Mouse (Mus musculus): ENCODE measurements around the gene Nmur2. TPM values are rescaled to one million over a fixed set of nuclear protein-coding genes. Genes with fewer than 3 reads are reported as not detected.

Gene Nmur2
- polyA plus RNA-seq (2015; fragmentation: Nextera tagmentation; extraction: Ambion mirVana): not detected in 2 replicates

DNA sequence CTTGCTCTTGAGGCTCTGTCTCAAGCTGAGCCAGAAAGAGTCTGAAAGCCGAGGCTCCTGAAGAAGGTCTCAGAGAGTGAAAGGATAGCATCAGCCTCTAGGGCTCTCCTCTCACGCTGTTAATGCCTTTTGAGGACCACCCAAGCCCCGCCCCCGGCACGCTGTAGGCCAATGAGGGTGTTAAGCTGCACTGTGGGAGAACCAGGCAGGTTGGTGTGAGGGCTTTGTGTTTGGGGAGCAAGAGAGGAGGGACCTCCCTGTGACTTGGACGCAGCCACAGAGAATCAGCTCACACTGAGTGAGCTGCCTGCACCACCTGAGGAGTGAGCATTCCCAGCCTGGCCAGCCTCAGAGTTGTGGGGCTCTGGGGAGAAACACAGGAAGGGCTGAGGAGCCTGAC is at the start of gene Nmur2:
Gene Nmur2, minus strand, starts transcription at position 94 of the 400 bp plus-strand sequence.
- no peaks in the 10 kb centered on the region for H3K9me3 ChIP-seq (replicated peaks)
- no peak within 1 kb of the TSS for H3K9ac ChIP-seq
- 7% methylated on average over 6 of the region's 6 CpGs for WGBS (ENCODE audit: insufficient replicate concordance)
- H3K36me3 ChIP-seq (replicated peaks): no peaks in the 10 kb centered on the region
- no peak for ATAC-seq (ENCODE audit: insufficient read depth)
- no peaks in the 10 kb centered on the region for H3K4me1 ChIP-seq (replicated peaks)
- no peak within 1 kb of the TSS for H3K4me3 ChIP-seq (replicated peaks)
- H3K27ac ChIP-seq (replicated peaks): no peak within 1 kb of the TSS
- H3K27me3 ChIP-seq: no peaks in the 10 kb centered on the region
- no peak within 1 kb of the TSS for H3K4me2 ChIP-seq

DNA sequence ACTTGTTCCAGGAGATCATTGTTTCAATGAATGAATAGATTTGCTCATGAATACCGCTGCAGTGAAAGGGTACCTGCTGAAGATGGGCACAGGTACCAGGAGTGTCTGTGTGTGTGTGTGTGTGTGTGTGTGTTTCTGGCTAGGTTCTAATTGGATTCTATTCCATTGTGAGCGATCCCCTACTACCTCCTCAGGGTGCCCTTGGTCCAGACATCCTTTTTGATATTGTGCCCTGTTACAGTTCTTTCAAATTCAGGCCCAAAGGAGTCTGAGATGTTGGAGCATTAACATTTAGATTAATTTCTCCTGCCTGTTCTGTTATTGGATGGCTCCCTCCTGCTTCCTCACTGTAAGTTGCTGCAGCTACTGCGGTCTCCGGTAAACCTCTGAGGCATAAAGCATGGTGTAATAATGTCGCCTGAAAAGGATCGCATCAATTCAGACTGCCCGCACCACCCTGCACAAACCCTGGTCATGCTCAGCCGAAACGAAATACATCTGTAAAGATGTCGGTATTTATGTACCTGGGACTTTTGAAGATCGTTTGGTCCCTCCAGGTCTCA is 48.4 kb upstream of the Nmur2 start:
- H3K27me3 ChIP-seq: no peaks in the 10 kb centered on the region
- no peaks in the 10 kb centered on the region for H3K36me3 ChIP-seq (replicated peaks)
- H3K9me3 ChIP-seq (replicated peaks): no peaks in the 10 kb centered on the region
- H3K9ac ChIP-seq: no peak overlapping the region
- H3K4me1 ChIP-seq (replicated peaks): no peaks in the 10 kb centered on the region
- ATAC-seq (ENCODE audit: insufficient read depth): no peak
- H3K27ac ChIP-seq (replicated peaks): no peak overlapping the region
- H3K4me2 ChIP-seq: no peak overlapping the region
- WGBS (ENCODE audit: insufficient replicate concordance): 71% methylated on average over 11 of the region's 11 CpGs
- H3K4me3 ChIP-seq (replicated peaks): no peak overlapping the region

GRCm38 (mm10) chr11:56072131-56072530 is 31.3 kb upstream of the Nmur2 start:
- H3K4me3 ChIP-seq (replicated peaks): no peak overlapping the region
- WGBS (ENCODE audit: insufficient replicate concordance): 63% methylated on average over 7 of the region's 7 CpGs

GRCm38 (mm10) chr11:56069658-56070057 is 28.8 kb upstream of the Nmur2 start:
- Histone ChIP-seq H3K9ac (no peak overlapping the region), H3K9me3 (replicated peaks) (no peaks in the 10 kb centered on the region), H3K27ac (replicated peaks) (no peak overlapping the region), H3K4me3 (replicated peaks) (no peak overlapping the region), H3K4me2 (no peak overlapping the region), H3K27me3 (no peaks in the 10 kb centered on the region), H3K4me1 (replicated peaks) (no peaks in the 10 kb centered on the region), H3K36me3 (replicated peaks) (no peaks in the 10 kb centered on the region)
- ATAC-seq (ENCODE audit: insufficient read depth): no peak
- WGBS (ENCODE audit: insufficient replicate concordance): 62% methylated on average over 2 of the region's 2 CpGs

More at GRCm38 (mm10) chr11:56072131-56072530, 31.3 kb upstream of the Nmur2 start:
- no peak for ATAC-seq (ENCODE audit: insufficient read depth)
- no peaks in the 10 kb centered on the region for H3K27me3 ChIP-seq
- H3K4me2 ChIP-seq: no peak overlapping the region
- H3K9me3 ChIP-seq (replicated peaks): no peaks in the 10 kb centered on the region
- no peak overlapping the region for H3K9ac ChIP-seq
- H3K27ac ChIP-seq (replicated peaks): no peak overlapping the region
- no peaks in the 10 kb centered on the region for H3K36me3 ChIP-seq (replicated peaks)
- no peaks in the 10 kb centered on the region for H3K4me1 ChIP-seq (replicated peaks)

GRCm38 (mm10) chr11:56065147-56065546 is 24.3 kb upstream of the Nmur2 start:
- Histone ChIP-seq H3K4me1 (replicated peaks) (no peaks in the 10 kb centered on the region), H3K4me3 (replicated peaks) (no peak overlapping the region), H3K27me3 (no peaks in the 10 kb centered on the region), H3K27ac (replicated peaks) (no peak overlapping the region), H3K36me3 (replicated peaks) (no peaks in the 10 kb centered on the region), H3K9me3 (replicated peaks) (no peaks in the 10 kb centered on the region), H3K9ac (no peak overlapping the region), H3K4me2 (no peak overlapping the region)
- 60% methylated on average over 2 of the region's 2 CpGs for WGBS (ENCODE audit: insufficient replicate concordance)
- no peak for ATAC-seq (ENCODE audit: insufficient read depth)

GRCm38 (mm10) chr11:56064575-56064974 is 23.8 kb upstream of the Nmur2 start:
- ATAC-seq (ENCODE audit: insufficient read depth): no peak

GRCm38 (mm10) chr11:56059236-56059635 is 18.4 kb upstream of the Nmur2 start:
- no peaks in the 10 kb centered on the region for H3K27me3 ChIP-seq
- no peak overlapping the region for H3K9ac ChIP-seq
- no peaks in the 10 kb centered on the region for H3K36me3 ChIP-seq (replicated peaks)
- no peaks in the 10 kb centered on the region for H3K4me1 ChIP-seq (replicated peaks)
- H3K27ac ChIP-seq (replicated peaks): no peak overlapping the region
- no peaks in the 10 kb centered on the region for H3K9me3 ChIP-seq (replicated peaks)
- ATAC-seq (ENCODE audit: insufficient read depth): no peak
- H3K4me2 ChIP-seq: no peak overlapping the region
- no peak overlapping the region for H3K4me3 ChIP-seq (replicated peaks)
- WGBS (ENCODE audit: insufficient replicate concordance): 53% methylated on average over 3 of the region's 3 CpGs

More at GRCm38 (mm10) chr11:56064575-56064974, 23.8 kb upstream of the Nmur2 start:
- H3K4me3 ChIP-seq (replicated peaks): no peak overlapping the region
- H3K27me3 ChIP-seq: no peaks in the 10 kb centered on the region
- H3K36me3 ChIP-seq (replicated peaks): no peaks in the 10 kb centered on the region
- no peak overlapping the region for H3K27ac ChIP-seq (replicated peaks)
- no peaks in the 10 kb centered on the region for H3K9me3 ChIP-seq (replicated peaks)
- 13% methylated on average over 4 of the region's 4 CpGs for WGBS (ENCODE audit: insufficient replicate concordance)
- no peaks in the 10 kb centered on the region for H3K4me1 ChIP-seq (replicated peaks)
- no peak overlapping the region for H3K9ac ChIP-seq
- H3K4me2 ChIP-seq: no peak overlapping the region

DNA sequence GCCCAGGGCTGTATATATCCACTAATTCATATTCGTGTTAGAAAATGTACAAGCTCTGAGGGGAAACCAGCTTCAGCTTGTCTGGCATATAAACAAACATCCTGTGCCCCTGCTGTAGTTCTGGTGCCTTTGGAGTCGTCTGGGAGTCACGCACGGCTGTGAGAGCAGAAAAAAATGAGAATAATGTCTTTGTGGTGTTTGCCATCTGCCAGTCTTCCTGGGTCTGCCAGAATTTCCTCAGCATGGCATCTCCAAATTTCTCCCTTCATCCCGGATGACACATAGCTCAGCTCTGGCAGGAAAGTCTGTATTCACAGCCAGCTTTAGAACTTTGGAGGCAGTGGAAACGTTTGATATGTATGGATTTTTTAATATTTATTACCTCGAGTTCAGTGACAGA is 13.6 kb upstream of the Nmur2 start:
- Histone ChIP-seq H3K4me3 (replicated peaks) (no peak overlapping the region), H3K9ac (no peak overlapping the region), H3K4me2 (no peak overlapping the region), H3K27me3 (no peaks in the 10 kb centered on the region), H3K27ac (replicated peaks) (no peak overlapping the region), H3K9me3 (replicated peaks) (no peaks in the 10 kb centered on the region), H3K36me3 (replicated peaks) (no peaks in the 10 kb centered on the region), H3K4me1 (replicated peaks) (no peaks in the 10 kb centered on the region)
- no peak for ATAC-seq (ENCODE audit: insufficient read depth)
- 59% methylated on average over 7 of the region's 7 CpGs for WGBS (ENCODE audit: insufficient replicate concordance)

DNA sequence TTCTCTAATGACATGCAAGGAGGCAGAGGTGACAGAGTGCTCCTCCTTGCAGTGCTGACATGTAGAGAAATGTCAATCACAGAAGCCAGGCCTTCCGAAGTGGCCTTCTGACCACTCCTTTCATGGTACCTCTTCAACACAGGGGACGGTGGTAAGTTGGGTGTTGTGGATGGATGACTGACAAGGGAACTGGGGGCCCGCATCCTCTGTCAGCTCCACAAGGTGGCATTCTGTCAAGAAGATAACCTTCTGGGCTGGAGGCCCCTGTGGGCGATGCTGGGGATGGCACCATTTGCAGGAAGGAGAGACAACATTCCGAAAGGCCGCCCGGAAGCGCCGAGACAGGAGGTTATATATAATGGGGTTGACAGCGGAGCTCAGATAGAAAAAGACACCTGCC is 14.0 kb downstream of the Nmur2 start:
- no peak overlapping the region for H3K27ac ChIP-seq (replicated peaks)
- 74% methylated on average over 10 of the region's 10 CpGs for WGBS (ENCODE audit: insufficient replicate concordance)
- no peaks in the 10 kb centered on the region for H3K36me3 ChIP-seq (replicated peaks)
- no peak overlapping the region for H3K4me3 ChIP-seq (replicated peaks)
- H3K4me1 ChIP-seq (replicated peaks): no peaks in the 10 kb centered on the region
- H3K4me2 ChIP-seq: no peak overlapping the region
- no peaks in the 10 kb centered on the region for H3K9me3 ChIP-seq (replicated peaks)
- no peak for ATAC-seq (ENCODE audit: insufficient read depth)
- H3K27me3 ChIP-seq: no peaks in the 10 kb centered on the region
- H3K9ac ChIP-seq: no peak overlapping the region

DNA sequence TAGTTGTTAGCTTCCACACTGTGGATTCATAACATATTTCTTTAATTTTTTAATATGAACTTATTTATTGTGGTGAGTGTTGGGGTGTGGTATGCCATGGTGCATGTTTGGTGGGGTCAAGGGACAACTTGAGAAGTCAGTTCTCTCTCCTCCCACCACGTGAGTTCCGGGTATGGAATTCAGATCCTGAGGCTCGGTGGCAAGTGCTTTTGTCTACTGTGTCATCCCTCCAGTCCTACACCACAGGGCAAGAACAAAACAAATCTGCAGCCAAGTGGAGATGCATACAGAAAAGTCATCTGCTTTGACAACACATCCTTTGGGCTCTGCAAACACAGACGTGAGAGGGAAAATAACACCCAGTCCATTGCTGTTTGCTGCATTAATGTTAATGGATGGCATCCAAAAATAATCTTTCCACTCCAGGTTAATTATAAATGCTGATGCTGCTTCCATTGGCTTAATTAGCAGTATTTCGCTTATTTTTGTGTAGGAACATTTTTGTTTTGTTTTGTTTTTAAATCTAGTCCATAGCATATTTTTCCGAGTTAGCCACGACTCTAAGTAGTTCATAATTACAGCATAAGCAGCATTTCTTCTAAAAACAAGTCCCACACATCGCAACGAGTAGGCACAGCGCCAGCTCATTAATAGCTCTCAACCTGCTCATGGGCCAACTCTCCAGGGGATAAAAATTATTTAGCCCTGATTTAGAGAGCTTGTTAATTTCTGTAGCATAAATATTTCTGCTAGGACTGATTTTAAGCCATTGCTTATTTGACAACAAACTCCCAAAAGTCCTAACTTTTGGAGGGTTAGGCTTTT is 14.9 kb downstream of the Nmur2 start:
- Histone ChIP-seq H3K9ac (no peak overlapping the region), H3K4me3 (replicated peaks) (no peak overlapping the region), H3K4me2 (no peak overlapping the region), H3K27me3 (no peaks in the 10 kb centered on the region), H3K4me1 (replicated peaks) (no peaks in the 10 kb centered on the region), H3K9me3 (replicated peaks) (no peaks in the 10 kb centered on the region), H3K27ac (replicated peaks) (no peak overlapping the region), H3K36me3 (replicated peaks) (no peaks in the 10 kb centered on the region)
- ATAC-seq (ENCODE audit: insufficient read depth): no peak
- 61% methylated on average over 10 of the region's 10 CpGs for WGBS (ENCODE audit: insufficient replicate concordance)

- WGBS (ENCODE audit: insufficient replicate concordance): 36% methylated on average over 9 of the region's 9 CpGs
- no peak for ATAC-seq (ENCODE audit: insufficient read depth)
- Histone ChIP-seq H3K4me3 (replicated peaks) (no peak overlapping the region), H3K4me2 (no peak overlapping the region), H3K27me3 (no peaks in the 10 kb centered on the region), H3K36me3 (replicated peaks) (no peaks in the 10 kb centered on the region), H3K4me1 (replicated peaks) (no peaks in the 10 kb centered on the region), H3K9ac (no peak overlapping the region), H3K9me3 (replicated peaks) (no peaks in the 10 kb centered on the region), H3K27ac (replicated peaks) (no peak overlapping the region)
Observed at GRCm38 (mm10) chr11:56013510-56014057, 27.2 kb downstream of the Nmur2 start.
